Mouse (Mus musculus) yolk sac, embryonic 10.5 days (tissue): ENCODE measurements at regions not wholly inside any gene's neighbourhood (a gene's known extent, or its start where the extent isn't known, plus 50 kb on each side); places are given as distances from the start of the nearest gene placed in this dataset.
A peak's percentile ranks its signal among the peaks of the same experiment; 100 is the strongest.

ENCODE experiments used
- DNase-seq: peaks from one replicate; pipeline ENCODE4 v3.0.0-alpha.2; 2017; ENCODE audit warnings: low spot score

GRCm38 (mm10) chr4:56686141-56686540, 53.7 kb upstream of the Gm26657 start:
- DNase-seq, result no peak

- no peak for DNase-seq
Observed at GRCm38 (mm10) chr4:56685696-56686095, 54.2 kb upstream of the Gm26657 start.

GRCm38 (mm10) chr4:56685123-56685522, 54.7 kb upstream of the Gm26657 start:
- DNase-seq, result peak; percentile 71

GRCm38 (mm10) chr4:56684031-56684430, 55.8 kb upstream of the Gm26657 start:
- no peak for DNase-seq

GRCm38 (mm10) chr4:56681121-56681520, 58.7 kb upstream of the Gm26657 start:
- DNase-seq, result no peak

- no peak for DNase-seq
Observed at GRCm38 (mm10) chr4:56673868-56674267, 66.0 kb upstream of the Gm26657 start.

- DNase-seq, result no peak
Observed at GRCm38 (mm10) chr4:56664921-56665320, 74.9 kb upstream of the Gm26657 start.

GRCm38 (mm10) chr4:56661816-56662215, 78.1 kb upstream of the Gm26657 start:
- no peak for DNase-seq

- no peak for DNase-seq
Observed at GRCm38 (mm10) chr4:56657046-56657445, 82.8 kb upstream of the Gm26657 start.

- no peak for DNase-seq
Observed at GRCm38 (mm10) chr4:56654327-56654726, 85.5 kb upstream of the Gm26657 start.

- no peak for DNase-seq
Observed at GRCm38 (mm10) chr4:56652819-56653218, 87.1 kb upstream of the Gm26657 start.

GRCm38 (mm10) chr4:56649731-56650130, 90.1 kb upstream of the Gm26657 start:
- DNase-seq, result no peak

GRCm38 (mm10) chr4:56643999-56644962, 95.6 kb upstream of the Gm26657 start:
- peak; percentile 32 for DNase-seq

GRCm38 (mm10) chr4:56643491-56643890, 96.4 kb upstream of the Gm26657 start:
- DNase-seq, result no peak

GRCm38 (mm10) chr4:56639709-56640108, 100.2 kb upstream of the Gm26657 start:
- DNase-seq, result no peak

GRCm38 (mm10) chr4:56638704-56639478, 101.0 kb upstream of the Gm26657 start:
- DNase-seq, result no peak

- DNase-seq, result no peak
Observed at GRCm38 (mm10) chr4:56636265-56636664, 103.6 kb upstream of the Gm26657 start.

- DNase-seq, result no peak
Observed at GRCm38 (mm10) chr4:56633528-56633927, 106.3 kb upstream of the Gm26657 start.

GRCm38 (mm10) chr4:56630251-56630650, 109.6 kb upstream of the Gm26657 start:
- DNase-seq, result no peak

- no peak for DNase-seq
Observed at GRCm38 (mm10) chr4:56627206-56627605, 112.7 kb upstream of the Gm26657 start.

- no peak for DNase-seq
Observed at GRCm38 (mm10) chr4:56621782-56622181, 118.1 kb upstream of the Gm26657 start.

GRCm38 (mm10) chr4:56621356-56621755, 118.5 kb upstream of the Gm26657 start:
- DNase-seq, result no peak

GRCm38 (mm10) chr4:56620628-56621027, 119.2 kb upstream of the Gm26657 start:
- no peak for DNase-seq
